Mouse (Mus musculus): ENCODE data around the gene Gm14444. TPM values are rescaled to one million over a fixed set of nuclear protein-coding genes. Genes with fewer than 3 reads are reported as not detected.
A peak's percentile ranks its signal among the peaks of the same experiment; 100 is the strongest.
"Not testable (repeated sequence)": the region's sequence is repeated elsewhere in the genome, so short reads cannot be mapped to it uniquely, and the experiment has no call there.

Gene Gm14444
- total RNA-seq (2022): under 1 TPM in 2 of 4 experiments, not detected in 2; 0.54 to 0.87 TPM

DNA sequence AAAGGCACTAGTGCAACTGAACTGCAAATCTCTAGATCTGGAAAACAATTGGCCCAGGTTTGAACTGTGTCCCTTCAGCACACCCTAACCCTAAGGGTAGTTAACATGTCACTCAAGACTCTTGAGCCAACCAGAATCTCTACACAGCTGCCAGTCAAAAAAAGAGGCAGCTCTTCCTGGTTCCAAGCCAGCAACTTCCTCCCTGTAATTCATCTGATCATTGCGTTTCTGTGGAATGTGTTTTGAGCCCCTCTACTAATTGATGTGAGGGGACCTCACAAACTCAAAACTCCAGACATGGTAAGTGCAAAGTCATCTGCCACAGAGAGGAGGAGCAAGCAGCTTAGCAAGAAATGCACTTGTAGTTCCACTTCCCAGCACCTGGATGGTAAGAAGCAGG lies at the start of gene Gm14444:
TSS of gene Gm14444 (plus strand) at position 220 of the 400 bp plus-strand sequence.
- not testable (repeated sequence) for DNase-seq (ENCODE audit: low spot score in 2 of 2)

- not testable (repeated sequence) for DNase-seq (ENCODE audit: low spot score in 2 of 2)
Observed at GRCm38 (mm10) chr2:174965466-174965865, 44.6 kb upstream of the Gm14444 start.

GRCm38 (mm10) chr2:175044268-175044667 lies 34.2 kb downstream of the Gm14444 start:
- peak in 1 of 2 experiments; percentile 2 for DNase-seq (ENCODE audit: low spot score in 2 of 2)

- DNase-seq (ENCODE audit: low spot score in 2 of 2): not testable (repeated sequence)
Observed at GRCm38 (mm10) chr2:175067681-175068261, 57.7 kb downstream of the Gm14444 start, which contains the start of gene Gm14393. Gene Gm14393, minus strand, starts transcription at chr2:175067781.

Other genes starting within 250 kb of the Gm14444 start
- gene Edn3, start 249.6 kb upstream of the Gm14444 start, total RNA-seq (2022): under 1 TPM; 0.16 to 0.70 (median 0.47) TPM
- gene Gm14393, start 57.5 kb downstream of the Gm14444 start, total RNA-seq (2022): under 1 TPM; 0.65 to 0.87 (median 0.75) TPM
- 1 to 10 TPM; 5.7 to 6.8 (median 6.2) TPM for gene Gm14399, start 131.8 kb downstream of the Gm14444 start, total RNA-seq (2022)
- gene Gm14443, start 165.6 kb downstream of the Gm14444 start, total RNA-seq (2022): 1 to 10 TPM in 1 of 4 experiments, under 1 TPM in 3; 0.73 to 1.3 (median 0.85) TPM
- gene Gm14391, start 196.7 kb downstream of the Gm14444 start, total RNA-seq (2022): 10 to 100 TPM; 52.7 to 71.4 (median 55.5) TPM